Mouse (Mus musculus) adrenal gland, postnatal 10 days (tissue): ENCODE results near the gene BC029722. TPM values are rescaled to one million over a fixed set of nuclear protein-coding genes. Genes with fewer than 3 reads are reported as not detected.
A peak's percentile ranks its signal among the peaks of the same experiment; 100 is the strongest.
"Not testable (repeated sequence)": the region's sequence is repeated elsewhere in the genome, so short reads cannot be mapped to it uniquely, and the experiment has no call there.

Source experiments
- DNase-seq: peaks from one replicate; pipeline ENCODE4 v3.0.0; 2021; ENCODE audit warnings: mixed read lengths
- long read RNA-seq, 2 experiments: library from polyadenylated mRNA; stranded (forward); transcript quantifications; one replicate each; pipeline ENCODE4 v2.0.0; 2021
- total RNA-seq, 2 experiments: library from RNA; stranded (reverse); gene quantifications; 2 replicates each; pipeline ENCODE4 v1.2.3; 2021

The BC029722 gene
- 10 to 100 TPM; 54.2 to 56.7 TPM for total RNA-seq
- long read RNA-seq, experiment 1, transcript BC029722-201 (2 exons, 1,615 nt): major isoform, 16 of 31 reads
- long read RNA-seq, experiment 1, partial matches to known transcripts: 0 of 31 reads
- long read RNA-seq, experiment 1, other reads (novel, unspliced or antisense): 15 of 31 reads
- long read RNA-seq, experiment 2, transcript BC029722-201 (2 exons, 1,615 nt): major isoform, 5 of 17 reads
- long read RNA-seq, experiment 2, partial matches to known transcripts: 0 of 17 reads
- long read RNA-seq, experiment 2, other reads (novel, unspliced or antisense): 12 of 17 reads

DNA sequence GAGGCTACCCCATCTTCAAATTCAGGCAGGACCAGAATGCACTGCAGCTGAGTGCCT, at the start of gene BC029722:
Gene BC029722 (minus strand): TSS at position 35 of the 57 bp plus-strand sequence.
- DNase-seq: no peak

GRCm38 (mm10) chr2:155868320-155868719, 49.1 kb upstream of the BC029722 start:
- DNase-seq: no peak

DNA sequence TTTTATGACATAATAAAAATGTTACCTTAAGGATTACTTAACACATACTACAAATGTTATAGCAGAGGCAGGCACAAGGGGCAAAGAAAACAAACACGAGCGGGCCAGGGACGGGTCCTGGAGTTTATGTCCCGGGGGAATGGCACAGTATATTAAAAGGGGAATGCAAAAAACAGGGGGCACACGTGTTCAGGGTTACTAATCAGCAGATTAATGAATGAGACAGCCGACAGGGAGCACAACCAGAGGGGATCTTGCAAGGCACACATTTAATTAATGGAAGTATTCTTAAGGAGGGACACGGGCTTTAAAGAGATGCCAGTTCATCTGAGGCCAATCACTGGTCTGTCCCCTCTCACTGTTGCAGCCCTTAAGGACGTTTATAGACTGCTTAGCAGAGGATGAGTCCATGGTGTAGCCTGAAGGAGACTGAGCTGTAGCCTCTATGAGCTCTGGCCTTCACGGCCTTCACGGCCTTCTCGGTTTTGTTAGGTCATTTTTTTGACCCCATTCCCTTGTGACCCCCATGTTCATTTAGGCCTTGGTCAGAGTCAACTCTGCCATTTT, 44.2 kb upstream of the BC029722 start:
- no peak for DNase-seq

- DNase-seq: no peak
These were observed 43.5 kb upstream of the BC029722 start for GRCm38 (mm10) chr2:155862573-155863300.

GRCm38 (mm10) chr2:155861581-155861980, 42.4 kb upstream of the BC029722 start:
- peak; percentile 74 for DNase-seq

DNA sequence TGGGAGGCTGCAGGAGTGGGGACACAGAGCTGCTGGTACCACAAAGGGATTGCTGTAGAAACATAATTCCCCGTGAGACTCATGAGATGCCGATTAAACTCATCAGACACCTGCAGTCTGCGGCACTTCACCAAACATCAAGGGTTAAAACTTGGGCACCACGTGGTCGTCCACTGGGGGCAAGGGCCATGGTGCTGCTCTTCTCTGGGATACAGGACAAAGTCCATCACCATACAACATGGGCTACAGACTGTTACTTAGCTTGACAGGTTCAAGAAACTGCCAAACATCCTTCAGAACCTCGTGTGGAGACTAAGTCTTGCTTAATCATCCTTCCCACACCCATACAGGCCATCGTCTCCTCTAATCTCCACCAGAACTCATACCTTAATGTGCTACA, 40.9 kb upstream of the BC029722 start:
- DNase-seq: no peak

- DNase-seq: no peak
These were observed 33.3 kb upstream of the BC029722 start for GRCm38 (mm10) chr2:155852536-155852935.

- DNase-seq: no peak
These were observed 30.9 kb upstream of the BC029722 start for GRCm38 (mm10) chr2:155850120-155850519.

GRCm38 (mm10) chr2:155849464-155849863, 30.2 kb upstream of the BC029722 start:
- DNase-seq: no peak

DNA sequence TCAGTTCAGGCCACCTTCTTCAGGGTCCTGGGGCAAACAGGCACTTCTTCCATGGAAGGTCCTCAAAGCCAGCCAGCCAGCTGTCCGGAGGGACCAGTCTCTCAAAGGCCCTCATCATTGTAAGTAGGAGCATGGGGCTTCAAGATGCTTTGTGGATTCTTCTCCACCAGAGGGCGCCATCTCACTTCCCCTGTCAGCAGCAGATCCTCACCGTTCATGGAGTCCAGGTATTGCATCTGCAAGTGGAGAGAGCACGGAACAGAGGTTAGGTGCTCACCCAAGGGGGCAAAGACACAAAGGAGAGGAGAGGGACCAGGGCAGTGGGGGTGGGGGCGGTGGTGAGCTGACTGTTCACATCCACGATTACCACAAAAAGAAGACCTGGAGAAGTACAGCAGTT, 29.1 kb upstream of the BC029722 start:
- DNase-seq: peak; percentile 88

DNA sequence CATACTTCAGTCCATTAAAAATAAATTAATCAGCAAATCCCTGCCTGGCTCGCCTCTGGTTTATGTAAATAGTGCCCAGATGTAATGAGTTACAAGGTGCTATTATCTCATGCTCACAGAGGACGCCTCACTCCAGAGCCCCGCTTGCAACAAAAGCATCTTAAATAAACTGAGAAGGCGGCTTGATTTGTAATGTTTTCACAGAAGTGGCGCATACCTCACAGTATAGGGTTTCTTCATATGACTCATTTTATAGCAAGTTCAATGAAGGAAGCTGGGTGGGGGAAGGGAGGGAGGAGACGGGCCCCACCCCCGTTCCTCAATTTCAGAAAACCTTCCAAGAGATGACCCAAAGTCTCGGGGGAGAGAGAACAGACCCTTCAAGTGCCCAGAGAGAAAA, 27.7 kb upstream of the BC029722 start:
- no peak for DNase-seq

GRCm38 (mm10) chr2:155838961-155839360, 19.7 kb upstream of the BC029722 start:
- no peak for DNase-seq

DNA sequence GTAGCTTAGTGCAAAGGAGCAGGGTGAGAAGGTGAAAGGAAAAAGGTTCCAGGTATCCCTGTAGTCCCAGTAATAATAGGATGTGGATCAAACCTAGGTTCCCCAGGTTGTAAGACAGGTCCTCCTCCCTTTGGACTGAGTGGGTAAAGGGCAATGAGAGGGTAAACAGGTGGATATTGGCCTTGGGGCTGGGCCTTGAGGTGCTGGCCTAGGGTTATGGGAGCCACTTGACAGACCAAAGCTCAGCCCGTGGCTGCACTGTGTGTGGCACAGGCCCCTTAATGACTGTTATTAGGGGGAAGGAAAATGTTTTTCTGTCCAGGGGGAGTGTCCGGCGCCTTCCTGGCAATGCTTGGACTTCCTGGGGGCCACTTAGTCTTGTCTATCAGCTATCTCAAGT, 18.7 kb upstream of the BC029722 start:
- no peak for DNase-seq

- no peak for DNase-seq
These were observed 15.5 kb upstream of the BC029722 start, which contains the start of gene Fam83c for GRCm38 (mm10) chr2:155834732-155835131. Fam83c (minus strand) TSS chr2:155834854.

DNA sequence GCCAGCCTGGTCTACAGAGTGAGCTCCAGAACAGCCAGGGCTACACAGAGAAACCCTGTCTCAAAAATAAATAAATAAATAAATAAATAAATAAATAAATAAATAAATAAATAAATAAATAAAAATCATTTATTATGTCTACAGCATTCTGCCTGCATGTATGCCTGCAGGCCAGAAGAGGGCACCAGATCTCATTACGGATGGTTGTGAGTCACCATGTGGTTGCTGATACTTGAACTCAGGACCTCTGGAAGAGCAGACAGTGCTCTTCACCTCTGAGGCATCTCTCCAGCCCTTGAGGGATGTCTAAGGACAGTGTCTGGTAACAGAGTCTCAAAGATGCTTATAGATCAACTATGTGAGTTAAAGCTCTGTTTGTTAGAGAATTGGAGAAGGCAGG, 12.9 kb upstream of the BC029722 start:
- DNase-seq: not testable (repeated sequence)

DNA sequence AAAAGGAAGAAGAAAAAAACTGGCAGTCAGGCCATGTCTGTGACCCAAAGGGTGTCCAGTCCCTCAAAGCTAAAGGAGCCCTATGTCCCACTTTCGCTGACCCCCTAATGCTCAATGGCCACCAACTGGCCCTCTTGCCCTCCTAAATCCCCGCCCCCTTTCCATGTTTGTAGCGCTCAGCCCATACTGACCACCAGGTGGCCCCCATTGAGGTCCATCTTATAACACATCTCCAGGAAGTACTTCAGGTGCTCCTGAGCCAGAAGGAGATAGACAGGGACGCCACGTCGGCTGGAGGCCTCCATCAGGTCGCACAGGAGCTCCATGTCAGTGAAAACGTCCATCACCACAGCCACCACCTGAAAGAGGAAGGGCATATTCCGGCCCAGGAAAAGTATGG, 12.1 kb upstream of the BC029722 start:
- no peak for DNase-seq

- DNase-seq: no peak
These were observed 11.6 kb upstream of the BC029722 start for GRCm38 (mm10) chr2:155830841-155831240.

GRCm38 (mm10) chr2:155826630-155827424, 7.6 kb upstream of the BC029722 start, which contains the start of gene Eif6:
Eif6 (minus strand) TSS chr2:155826925.
- peak; percentile 91 for DNase-seq

DNA sequence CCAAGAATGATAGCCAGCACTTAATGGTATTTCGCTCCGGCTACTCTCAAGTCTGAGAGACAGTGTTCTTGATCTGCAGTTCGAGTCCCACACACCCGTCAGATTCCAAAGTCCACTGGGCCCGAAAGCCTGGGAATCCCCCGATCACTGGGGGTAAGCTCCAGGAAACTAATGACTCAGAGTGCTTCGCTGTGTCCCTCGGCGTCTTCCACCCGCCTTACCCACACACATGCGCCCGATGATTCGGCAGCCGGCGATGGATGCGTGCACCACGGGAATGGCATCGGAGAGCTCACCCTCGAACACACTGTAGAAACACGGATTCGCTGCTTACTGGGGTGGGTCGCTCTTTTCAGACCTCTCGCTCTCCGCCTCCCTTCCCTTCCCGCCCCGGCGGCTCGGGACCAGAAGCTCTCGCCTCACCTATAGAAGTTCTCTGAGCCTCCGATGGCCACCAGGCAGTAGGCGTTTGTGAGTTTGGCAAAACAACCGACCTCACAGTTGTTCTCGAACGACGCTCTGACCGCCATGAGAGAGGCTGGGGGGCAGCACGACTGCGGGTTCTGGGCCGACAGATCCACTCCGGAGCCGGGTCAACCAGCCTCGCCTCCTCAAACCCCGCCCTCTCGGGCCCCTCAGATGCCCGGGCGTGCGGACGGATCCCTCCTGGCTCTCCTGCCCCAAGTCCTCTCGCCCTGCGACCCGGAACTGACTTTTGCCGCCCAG, 6.8 kb upstream of the BC029722 start:
- DNase-seq: peak; percentile 49

DNA sequence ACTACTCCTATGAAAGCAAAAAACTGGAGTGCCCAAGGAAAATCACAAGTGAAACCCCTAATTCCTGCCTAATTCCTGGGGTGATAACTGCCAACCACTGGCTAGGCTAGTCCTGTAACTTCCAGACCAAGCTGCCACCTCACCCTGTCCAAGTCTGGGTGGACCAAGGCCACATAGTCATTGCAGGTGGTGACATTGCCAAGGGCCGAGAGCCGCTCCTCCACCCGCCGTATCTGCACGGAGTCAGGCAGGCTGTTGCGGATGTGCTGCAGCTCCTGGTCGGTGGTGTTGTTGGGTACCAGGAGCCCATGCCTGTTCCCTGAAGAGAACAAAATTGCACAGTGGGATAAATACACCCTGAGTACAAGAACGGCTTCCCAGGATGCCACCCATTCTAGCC, 4.5 kb upstream of the BC029722 start:
- DNase-seq: no peak

- no peak for DNase-seq
These were observed 1.6 kb upstream of the BC029722 start for GRCm38 (mm10) chr2:155820779-155821178.

- DNase-seq: no peak
These were observed 424 bp upstream of the BC029722 start for GRCm38 (mm10) chr2:155819449-155820251.
